Mouse (Mus musculus) NIH3T3 (cell line): ENCODE results near the gene Dysf.

Experiments
- DNase-seq: peaks from one replicate; pipeline ENCODE4 v3.0.0-alpha.2; 2012; ENCODE audit warnings: low read depth

Gene Dysf

DNA sequence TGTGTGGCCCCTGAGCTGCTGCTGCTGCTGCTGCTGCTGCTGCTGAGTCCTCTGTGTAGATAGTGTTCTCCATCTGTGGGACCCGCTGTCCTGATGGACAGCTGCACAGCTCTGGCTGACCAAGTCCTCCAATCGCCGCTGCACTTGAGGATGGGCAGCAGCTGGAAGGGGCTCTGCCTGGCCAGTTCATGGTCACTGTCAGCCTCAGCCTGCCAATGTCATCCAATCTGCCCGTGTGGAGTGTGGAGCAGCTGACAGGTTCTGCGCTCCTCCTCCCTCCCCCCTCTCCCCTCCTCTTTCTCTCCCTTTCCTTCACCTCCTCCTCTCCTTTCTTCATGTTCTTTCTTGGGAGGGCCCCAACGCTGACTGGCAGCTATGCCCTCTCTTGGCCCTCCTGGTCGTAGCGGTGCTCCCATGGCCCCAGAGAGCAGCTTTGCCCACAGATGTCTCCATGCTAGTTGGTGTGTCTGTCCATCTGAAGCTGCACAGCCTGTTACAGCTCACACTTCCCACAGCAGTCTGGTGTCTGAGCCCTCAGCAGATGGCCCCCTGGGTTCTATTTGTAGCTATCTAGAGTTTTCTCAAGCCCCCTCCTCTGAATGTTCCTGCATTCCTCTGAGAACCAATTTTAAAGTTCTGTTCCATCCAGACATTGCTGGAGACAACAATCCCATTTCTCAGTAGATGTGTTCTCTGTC lies 223.8 kb downstream of the Dysf start:
- no peak for DNase-seq

DNA sequence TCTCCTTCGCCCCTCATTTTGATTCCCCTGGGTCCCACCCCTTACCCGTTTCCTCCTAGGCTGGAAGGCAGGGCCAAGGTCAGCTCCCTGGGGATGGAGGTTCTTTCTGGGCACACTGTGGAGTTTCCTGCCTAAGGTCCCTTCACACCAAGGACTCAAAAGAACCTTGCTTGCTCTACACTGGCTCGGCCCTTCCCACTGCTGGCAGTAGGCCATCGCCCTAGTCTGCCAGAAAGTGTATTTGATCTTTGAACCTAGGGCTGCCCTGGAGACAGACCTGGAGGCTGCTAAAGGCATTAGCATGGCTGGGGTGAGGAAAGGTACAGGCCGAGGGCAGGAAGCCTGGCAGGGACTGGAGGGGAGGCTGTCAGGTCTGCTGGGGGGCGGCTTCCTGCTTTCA lies 225.4 kb downstream of the Dysf start:
- DNase-seq = no peak

GRCm38 (mm10) chr6:84235365-84235764 lies 227.0 kb downstream of the Dysf start:
- DNase-seq = no peak

DNA sequence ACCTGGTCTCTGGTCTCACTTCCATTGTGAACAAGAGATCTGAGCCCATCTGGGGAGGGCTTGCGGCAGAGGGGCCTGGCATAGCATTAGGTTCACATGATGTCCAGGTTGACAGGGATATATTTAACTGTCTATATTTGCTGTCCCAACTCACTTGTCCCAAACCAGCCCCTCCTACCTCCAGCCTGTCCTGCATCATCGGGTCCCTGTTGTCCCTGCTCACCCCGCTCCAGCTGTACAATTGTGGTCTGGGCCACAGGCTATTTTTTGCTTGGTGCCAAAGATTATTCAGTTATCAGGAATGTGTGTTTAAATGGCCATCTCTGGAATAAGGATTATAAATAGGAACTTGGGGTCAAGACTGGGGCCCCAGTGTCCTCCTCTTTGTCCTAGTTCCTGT lies 235.0 kb downstream of the Dysf start:
- no peak for DNase-seq

- peak; percentile 87 for DNase-seq
Measured at GRCm38 (mm10) chr6:84246101-84246760, 237.8 kb downstream of the Dysf start.

DNA sequence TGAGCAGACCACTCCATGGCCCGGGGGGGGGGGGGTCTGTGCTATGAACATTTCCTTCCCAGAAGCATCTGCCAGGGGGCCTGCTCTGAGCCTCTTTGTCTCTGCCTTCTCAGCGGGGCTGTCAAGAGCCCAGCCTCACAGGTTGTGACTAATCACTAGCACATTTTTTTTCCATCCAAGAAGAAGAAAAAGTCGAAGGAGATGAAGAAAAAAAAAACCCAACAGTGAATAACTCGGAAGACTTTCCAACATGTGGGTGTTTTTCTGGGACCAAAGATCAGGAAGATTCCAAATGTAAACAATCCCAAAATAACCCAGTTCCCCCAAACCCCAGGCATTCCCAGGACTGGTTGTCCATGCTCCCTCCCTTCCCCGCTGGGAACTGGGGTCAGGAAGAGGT lies 238.6 kb downstream of the Dysf start:
- DNase-seq = peak; percentile 90
